Mouse (Mus musculus): ENCODE results near the gene Enox1. TPM values are rescaled to one million over a fixed set of nuclear protein-coding genes. Genes with fewer than 3 reads are reported as not detected.
"Not testable (repeated sequence)": the region's sequence is repeated elsewhere in the genome, so short reads cannot be mapped to it uniquely, and the experiment has no call there.

The Enox1 gene
- polyA plus RNA-seq, 1 experiment from 2014 or later, result 6.6 TPM

- ATAC-seq (replicated peaks; ENCODE audit: low FRiP score, low read depth), result no peak
- no peak for DNase-seq (ENCODE audit: low spot score)
- H3K27ac ChIP-seq, result no peak overlapping the region
- 71% methylated on average over 4 of the region's 4 CpGs for WGBS
- H3K4me2 ChIP-seq (ENCODE audit: low read length), result no peak overlapping the region
- no peak overlapping the region for H3K9ac ChIP-seq (ENCODE audit: low read depth, low read length)
- no peak for TF ChIP-seq CTCF (IDR thresholded peaks at IDR 0.05; ENCODE audit: low read depth)
- no peaks in the 10 kb centered on the region for H3K36me3 ChIP-seq (ENCODE audit: insufficient read depth, low read length)
- H3K4me1 ChIP-seq (replicated peaks; ENCODE audit: insufficient read depth, low read length), result no peaks in the 10 kb centered on the region
- H3K27me3 ChIP-seq (ENCODE audit: insufficient read depth, low read length), result no peaks in the 10 kb centered on the region
- no peaks in the 10 kb centered on the region for H3K9me3 ChIP-seq (replicated peaks; ENCODE audit: low read length)
- no peak overlapping the region for H3K4me3 ChIP-seq (replicated peaks; ENCODE audit: low read depth, low read length)
These were observed 367.7 kb downstream of the Enox1 start for GRCm38 (mm10) chr14:77524303-77524702.

- Histone ChIP-seq H3K27me3 (ENCODE audit: insufficient read depth, low read length) (no peaks in the 10 kb centered on the region), H3K9me3 (replicated peaks; ENCODE audit: low read length) (no peaks in the 10 kb centered on the region), H3K4me1 (replicated peaks; ENCODE audit: insufficient read depth, low read length) (no peaks in the 10 kb centered on the region), H3K4me3 (replicated peaks; ENCODE audit: low read depth, low read length) (no peak overlapping the region), H3K4me2 (ENCODE audit: low read length) (no peak overlapping the region), H3K36me3 (ENCODE audit: insufficient read depth, low read length) (no peaks in the 10 kb centered on the region), H3K9ac (ENCODE audit: low read depth, low read length) (no peak overlapping the region), H3K27ac (no peak overlapping the region)
- ATAC-seq (replicated peaks; ENCODE audit: low FRiP score, low read depth) (no peak), DNase-seq (ENCODE audit: low spot score) (no peak)
- no peak for TF ChIP-seq CTCF (IDR thresholded peaks at IDR 0.05; ENCODE audit: low read depth)
- WGBS, result 100% methylated on average over 1 of the region's 1 CpGs
These were observed 369.7 kb downstream of the Enox1 start for GRCm38 (mm10) chr14:77526262-77526661.

GRCm38 (mm10) chr14:77529201-77529600 is 372.6 kb downstream of the Enox1 start:
- H3K4me3 ChIP-seq (replicated peaks; ENCODE audit: low read depth, low read length), result no peak overlapping the region
- no peak overlapping the region for H3K4me2 ChIP-seq (ENCODE audit: low read length)
- 91% methylated on average over 9 of the region's 9 CpGs for WGBS
- no peak overlapping the region for H3K27ac ChIP-seq
- no peaks in the 10 kb centered on the region for H3K36me3 ChIP-seq (ENCODE audit: insufficient read depth, low read length)
- no peaks in the 10 kb centered on the region for H3K9me3 ChIP-seq (replicated peaks; ENCODE audit: low read length)
- ATAC-seq (replicated peaks; ENCODE audit: low FRiP score, low read depth) (no peak), DNase-seq (ENCODE audit: low spot score) (no peak)
- TF ChIP-seq CTCF (IDR thresholded peaks at IDR 0.05; ENCODE audit: low read depth), result no peak
- no peaks in the 10 kb centered on the region for H3K27me3 ChIP-seq (ENCODE audit: insufficient read depth, low read length)
- no peak overlapping the region for H3K9ac ChIP-seq (ENCODE audit: low read depth, low read length)
- no peaks in the 10 kb centered on the region for H3K4me1 ChIP-seq (replicated peaks; ENCODE audit: insufficient read depth, low read length)

GRCm38 (mm10) chr14:77529621-77530020 is 373.1 kb downstream of the Enox1 start:
- TF ChIP-seq CTCF (IDR thresholded peaks at IDR 0.05; ENCODE audit: low read depth), result no peak
- Histone ChIP-seq H3K9me3 (replicated peaks; ENCODE audit: low read length) (no peaks in the 10 kb centered on the region), H3K9ac (ENCODE audit: low read depth, low read length) (no peak overlapping the region), H3K4me3 (replicated peaks; ENCODE audit: low read depth, low read length) (no peak overlapping the region), H3K27me3 (ENCODE audit: insufficient read depth, low read length) (no peaks in the 10 kb centered on the region), H3K27ac (no peak overlapping the region), H3K4me2 (ENCODE audit: low read length) (no peak overlapping the region), H3K4me1 (replicated peaks; ENCODE audit: insufficient read depth, low read length) (no peaks in the 10 kb centered on the region), H3K36me3 (ENCODE audit: insufficient read depth, low read length) (no peaks in the 10 kb centered on the region)
- ATAC-seq (replicated peaks; ENCODE audit: low FRiP score, low read depth), result no peak
- no peak for DNase-seq (ENCODE audit: low spot score)
- WGBS, result 91% methylated on average over 5 of the region's 5 CpGs

GRCm38 (mm10) chr14:77533638-77534037 is 377.1 kb downstream of the Enox1 start:
- Histone ChIP-seq H3K4me1 (replicated peaks; ENCODE audit: insufficient read depth, low read length) (no peaks in the 10 kb centered on the region), H3K9ac (ENCODE audit: low read depth, low read length) (no peak overlapping the region), H3K4me3 (replicated peaks; ENCODE audit: low read depth, low read length) (no peak overlapping the region), H3K27me3 (ENCODE audit: insufficient read depth, low read length) (no peaks in the 10 kb centered on the region), H3K27ac (no peak overlapping the region), H3K9me3 (replicated peaks; ENCODE audit: low read length) (no peaks in the 10 kb centered on the region), H3K4me2 (ENCODE audit: low read length) (no peak overlapping the region), H3K36me3 (ENCODE audit: insufficient read depth, low read length) (no peaks in the 10 kb centered on the region)
- peak; percentile 36 for DNase-seq (ENCODE audit: low spot score)
- 68% methylated on average over 5 of the region's 5 CpGs for WGBS
- peak; percentile 50; the same call in 1 of the 2 replicates for TF ChIP-seq CTCF (IDR thresholded peaks at IDR 0.05; ENCODE audit: low read depth)
- ATAC-seq (replicated peaks; ENCODE audit: low FRiP score, low read depth), result no peak

GRCm38 (mm10) chr14:77534120-77534519 is 377.6 kb downstream of the Enox1 start:
- TF ChIP-seq CTCF (IDR thresholded peaks at IDR 0.05; ENCODE audit: low read depth), result no peak
- Histone ChIP-seq H3K4me1 (replicated peaks; ENCODE audit: insufficient read depth, low read length) (no peaks in the 10 kb centered on the region), H3K27me3 (ENCODE audit: insufficient read depth, low read length) (no peaks in the 10 kb centered on the region), H3K27ac (no peak overlapping the region), H3K9me3 (replicated peaks; ENCODE audit: low read length) (no peaks in the 10 kb centered on the region), H3K4me2 (ENCODE audit: low read length) (no peak overlapping the region), H3K4me3 (replicated peaks; ENCODE audit: low read depth, low read length) (no peak overlapping the region), H3K36me3 (ENCODE audit: insufficient read depth, low read length) (no peaks in the 10 kb centered on the region), H3K9ac (ENCODE audit: low read depth, low read length) (no peak overlapping the region)
- no peak for ATAC-seq (replicated peaks; ENCODE audit: low FRiP score, low read depth)
- DNase-seq (ENCODE audit: low spot score), result no peak
- WGBS, result 43% methylated on average over 7 of the region's 7 CpGs

GRCm38 (mm10) chr14:77536592-77536991 is 380.0 kb downstream of the Enox1 start:
- no peaks in the 10 kb centered on the region for H3K4me1 ChIP-seq (replicated peaks; ENCODE audit: insufficient read depth, low read length)
- no peak overlapping the region for H3K4me3 ChIP-seq (replicated peaks; ENCODE audit: low read depth, low read length)
- TF ChIP-seq CTCF (IDR thresholded peaks at IDR 0.05; ENCODE audit: low read depth), result no peak
- no peaks in the 10 kb centered on the region for H3K9me3 ChIP-seq (replicated peaks; ENCODE audit: low read length)
- ATAC-seq (replicated peaks; ENCODE audit: low FRiP score, low read depth) (no peak), DNase-seq (ENCODE audit: low spot score) (no peak)
- no peak overlapping the region for H3K4me2 ChIP-seq (ENCODE audit: low read length)
- no peak overlapping the region for H3K9ac ChIP-seq (ENCODE audit: low read depth, low read length)
- H3K27ac ChIP-seq, result no peak overlapping the region
- H3K27me3 ChIP-seq (ENCODE audit: insufficient read depth, low read length), result no peaks in the 10 kb centered on the region
- H3K36me3 ChIP-seq (ENCODE audit: insufficient read depth, low read length), result no peaks in the 10 kb centered on the region
- WGBS, result 89% methylated on average over 2 of the region's 2 CpGs

- H3K4me1 ChIP-seq (replicated peaks; ENCODE audit: insufficient read depth, low read length); H3K27ac ChIP-seq; ATAC-seq (replicated peaks; ENCODE audit: low FRiP score, low read depth); H3K36me3 ChIP-seq (ENCODE audit: insufficient read depth, low read length); H3K9me3 ChIP-seq (replicated peaks; ENCODE audit: low read length); H3K4me3 ChIP-seq (replicated peaks; ENCODE audit: low read depth, low read length); H3K9ac ChIP-seq (ENCODE audit: low read depth, low read length); DNase-seq (ENCODE audit: low spot score); H3K4me2 ChIP-seq (ENCODE audit: low read length); H3K27me3 ChIP-seq (ENCODE audit: insufficient read depth, low read length): not testable (repeated sequence)
- 76% methylated on average over 21 of the region's 21 CpGs for WGBS
These were observed 383.0 kb downstream of the Enox1 start for GRCm38 (mm10) chr14:77539563-77539962.

All from kidney, postnatal 0 days (tissue).